In the genomic region with DNA sequence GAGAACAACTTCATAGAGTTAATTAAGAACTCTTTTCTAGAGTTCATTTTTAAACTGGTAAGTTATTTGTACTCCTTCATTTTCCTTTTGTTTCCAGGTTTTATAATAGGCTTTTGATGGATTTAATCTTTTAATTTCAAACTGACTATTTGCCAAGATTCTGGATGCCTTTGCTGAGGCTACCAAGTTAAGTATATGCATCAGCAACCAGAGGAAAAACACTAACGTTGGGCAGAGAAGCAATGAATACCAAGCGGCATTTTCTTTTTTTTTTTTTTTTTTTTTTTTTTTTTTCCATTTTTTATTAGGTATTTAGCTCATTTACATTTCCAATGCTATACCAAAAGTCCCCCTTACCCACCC, we compare ENCODE assay signal across 21 mouse cellular contexts.
A peak's percentile ranks its signal among the peaks of the same experiment; 100 is the strongest.
DNase-seq lines count a peak whose midpoint lies in the region; ATAC-seq and TF ChIP-seq lines count a peak whose summit lies in the region.
"Had no signal": no experiment of that assay in that cellular context is flagged by ENCODE, and none has a peak within 500 bp of the region (broad histone marks: within the 10 kb centered on the region; RNA-seq: fewer than 3 reads in every experiment).

No protein-coding gene starts in this region.

- no peaks in the 10 kb centered on the region for H3K4me1 ChIP-seq in forebrain, embryonic 13.5 days
- H3K4me1 ChIP-seq in forebrain, embryonic 16.5 days (replicated peaks; ENCODE audit: control insufficient read depth, insufficient read depth, low read length) = no peaks in the 10 kb centered on the region
- no peaks in the 10 kb centered on the region for H3K4me1 ChIP-seq in hindbrain, postnatal 0 days (ENCODE audit: insufficient read depth, low read length)
- no peaks in the 10 kb centered on the region for H3K4me1 ChIP-seq in hindbrain, embryonic 14.5 days (replicated peaks; ENCODE audit: control insufficient read depth, insufficient read depth, low read length)
- H3K4me1 ChIP-seq in midbrain, postnatal 0 days (ENCODE audit: insufficient read depth, low read length) = no peaks in the 10 kb centered on the region
- H3K4me1 ChIP-seq in midbrain, embryonic 15.5 days = 0 out of 2 replicates have a peak, but pooled peaks cover 3% of the 10 kb centered on the region
- H3K4me1 ChIP-seq: embryonic facial prominence, embryonic 10.5 days; embryonic facial prominence, embryonic 12.5 days; forebrain, embryonic 12.5 days had no signal

- H3K27me3 ChIP-seq in forebrain, embryonic 13.5 days = no peaks in the 10 kb centered on the region
- H3K27me3 ChIP-seq in forebrain, embryonic 16.5 days (replicated peaks; ENCODE audit: control insufficient read depth, insufficient read depth, low read length) = no peaks in the 10 kb centered on the region
- no peaks in the 10 kb centered on the region for H3K27me3 ChIP-seq in hindbrain, postnatal 0 days (ENCODE audit: insufficient read depth, low read length)
- H3K27me3 ChIP-seq in hindbrain, embryonic 14.5 days (ENCODE audit: control insufficient read depth, insufficient read depth, low read length) = no peaks in the 10 kb centered on the region
- no peaks in the 10 kb centered on the region for H3K27me3 ChIP-seq in midbrain, postnatal 0 days (ENCODE audit: insufficient read depth, low read length)
- H3K27me3 ChIP-seq in midbrain, embryonic 15.5 days (replicated peaks) = no peaks in the 10 kb centered on the region
- H3K27me3 ChIP-seq: CH12.LX; embryonic facial prominence, embryonic 12.5 days; forebrain, embryonic 12.5 days had no signal

- H3K4me2 ChIP-seq in forebrain, embryonic 13.5 days = no peak overlapping the region
- no peak overlapping the region for H3K4me2 ChIP-seq in forebrain, embryonic 16.5 days (ENCODE audit: low read length)
- H3K4me2 ChIP-seq in hindbrain, postnatal 0 days (ENCODE audit: low read depth, low read length) = no peak overlapping the region
- H3K4me2 ChIP-seq in hindbrain, embryonic 14.5 days (replicated peaks) = no peak overlapping the region
- no peak overlapping the region for H3K4me2 ChIP-seq in midbrain, postnatal 0 days (ENCODE audit: low read depth, low read length, poor library complexity, severe bottlenecking)
- no peak overlapping the region for H3K4me2 ChIP-seq in midbrain, embryonic 15.5 days
- H3K4me2 ChIP-seq: embryonic facial prominence, embryonic 12.5 days; forebrain, embryonic 12.5 days had no signal

- no peak overlapping the region for H3K9ac ChIP-seq in forebrain, embryonic 13.5 days
- no peak overlapping the region for H3K9ac ChIP-seq in forebrain, embryonic 16.5 days (replicated peaks; ENCODE audit: low read depth, low read length)
- H3K9ac ChIP-seq in hindbrain, postnatal 0 days (replicated peaks; ENCODE audit: low read length) = no peak overlapping the region
- no peak overlapping the region for H3K9ac ChIP-seq in hindbrain, embryonic 14.5 days
- H3K9ac ChIP-seq in midbrain, postnatal 0 days (replicated peaks; ENCODE audit: low read length, poor library complexity, severe bottlenecking) = no peak overlapping the region
- H3K9ac ChIP-seq in midbrain, embryonic 15.5 days = no peak overlapping the region
- H3K9ac ChIP-seq: embryonic facial prominence, embryonic 12.5 days; forebrain, embryonic 12.5 days; forebrain, postnatal 0 days had no signal

- TF ChIP-seq CTCF in hindbrain, postnatal 0 days (IDR thresholded peaks at IDR 0.05; ENCODE audit: low read depth) = no peak
- TF ChIP-seq CTCF in midbrain, postnatal 0 days (IDR thresholded peaks at IDR 0.05) = no peak

- DNase-seq in hindbrain, postnatal 0 days (ENCODE audit: low spot score) = peak; percentile 15
- DNase-seq in hindbrain, embryonic 14.5 days (ENCODE audit: low spot score) = no peak
- DNase-seq in midbrain, postnatal 0 days (ENCODE audit: low spot score) = peak; percentile 4
- DNase-seq: adrenal gland, adult 8-10 months; adrenal gland, postnatal 14 days; adrenal gland, postnatal 36 days; B cell, adult 2 months; cerebellum, adult 11 months; cerebellum, postnatal 25 days; forebrain, postnatal 0 days had no signal

- no peak overlapping the region for H3K27ac ChIP-seq in forebrain, embryonic 13.5 days
- no peak overlapping the region for H3K27ac ChIP-seq in forebrain, embryonic 16.5 days (ENCODE audit: low read length)
- no peak overlapping the region for H3K27ac ChIP-seq in hindbrain, postnatal 0 days
- H3K27ac ChIP-seq in hindbrain, embryonic 14.5 days = no peak overlapping the region
- no peak overlapping the region for H3K27ac ChIP-seq in midbrain, postnatal 0 days (ENCODE audit: low read depth, low read length)
- no peak overlapping the region for H3K27ac ChIP-seq in midbrain, embryonic 15.5 days
- H3K27ac ChIP-seq: embryonic facial prominence, embryonic 10.5 days; embryonic facial prominence, embryonic 12.5 days; forebrain, embryonic 12.5 days had no signal

- no peaks in the 10 kb centered on the region for H3K9me3 ChIP-seq in forebrain, embryonic 13.5 days (replicated peaks)
- H3K9me3 ChIP-seq in forebrain, embryonic 16.5 days (ENCODE audit: control insufficient read depth, low read length) = no peaks in the 10 kb centered on the region
- H3K9me3 ChIP-seq in hindbrain, postnatal 0 days (ENCODE audit: low read length) = no peaks in the 10 kb centered on the region
- no peaks in the 10 kb centered on the region for H3K9me3 ChIP-seq in hindbrain, embryonic 14.5 days (ENCODE audit: control insufficient read depth, low read length)
- no peaks in the 10 kb centered on the region for H3K9me3 ChIP-seq in midbrain, postnatal 0 days (ENCODE audit: low read length)
- H3K9me3 ChIP-seq in midbrain, embryonic 15.5 days = no peaks in the 10 kb centered on the region
- H3K9me3 ChIP-seq: embryonic facial prominence, embryonic 10.5 days; embryonic facial prominence, embryonic 12.5 days; forebrain, embryonic 12.5 days; G1E had no signal

- 58% methylated on average over 2 of the region's 2 CpGs for WGBS in forebrain, embryonic 13.5 days
- WGBS in forebrain, embryonic 16.5 days = 47% methylated on average over 2 of the region's 2 CpGs
- WGBS in hindbrain, postnatal 0 days = 56% methylated on average over 2 of the region's 2 CpGs
- 89% methylated on average over 2 of the region's 2 CpGs for WGBS in hindbrain, embryonic 14.5 days
- WGBS in midbrain, postnatal 0 days = 80% methylated on average over 2 of the region's 2 CpGs
- 63% methylated on average over 2 of the region's 2 CpGs for WGBS in midbrain, embryonic 15.5 days

- H3K36me3 ChIP-seq in forebrain, embryonic 13.5 days (ENCODE audit: poor library complexity, severe bottlenecking) = no peaks in the 10 kb centered on the region
- H3K36me3 ChIP-seq in forebrain, embryonic 16.5 days (ENCODE audit: control insufficient read depth, insufficient read depth) = no peaks in the 10 kb centered on the region
- no peaks in the 10 kb centered on the region for H3K36me3 ChIP-seq in hindbrain, postnatal 0 days (ENCODE audit: insufficient read depth, low read length)
- no peaks in the 10 kb centered on the region for H3K36me3 ChIP-seq in hindbrain, embryonic 14.5 days (replicated peaks; ENCODE audit: control insufficient read depth, insufficient read depth)
- H3K36me3 ChIP-seq in midbrain, postnatal 0 days (ENCODE audit: insufficient read depth, low read length) = no peaks in the 10 kb centered on the region
- H3K36me3 ChIP-seq in midbrain, embryonic 15.5 days (replicated peaks) = no peaks in the 10 kb centered on the region
- H3K36me3 ChIP-seq: embryonic facial prominence, embryonic 10.5 days; embryonic facial prominence, embryonic 12.5 days; forebrain, embryonic 12.5 days; G1E had no signal

- ATAC-seq in forebrain, embryonic 13.5 days = peak; percentile 41; the same call in 1 of the 2 replicates
- no peak for ATAC-seq in forebrain, embryonic 16.5 days
- ATAC-seq in hindbrain, postnatal 0 days = no peak
- no peak for ATAC-seq in hindbrain, embryonic 14.5 days (ENCODE audit: low FRiP score)
- no peak for ATAC-seq in midbrain, postnatal 0 days (ENCODE audit: low FRiP score)
- no peak for ATAC-seq in midbrain, embryonic 15.5 days (replicated peaks)
- ATAC-seq: activated CD4-positive, CD25-positive, alpha-beta regulatory T cell, adult 4 months; CD4-positive, CD25-positive, alpha-beta regulatory T cell, adult 4 months; Patski had no signal

- H3K4me3 ChIP-seq in forebrain, embryonic 13.5 days = no peak overlapping the region
- H3K4me3 ChIP-seq in forebrain, embryonic 16.5 days (replicated peaks; ENCODE audit: low read length) = no peak overlapping the region
- no peak overlapping the region for H3K4me3 ChIP-seq in hindbrain, postnatal 0 days (ENCODE audit: low read length)
- H3K4me3 ChIP-seq in hindbrain, embryonic 14.5 days (replicated peaks; ENCODE audit: low read length) = no peak overlapping the region
- H3K4me3 ChIP-seq in midbrain, postnatal 0 days (ENCODE audit: low read depth, low read length) = no peak overlapping the region
- H3K4me3 ChIP-seq in midbrain, embryonic 15.5 days = no peak overlapping the region
- H3K4me3 ChIP-seq: embryonic facial prominence, embryonic 10.5 days; embryonic facial prominence, embryonic 12.5 days; forebrain, embryonic 12.5 days had no signal
